Mouse (Mus musculus): ENCODE measurements at regions not wholly inside any gene's neighbourhood (a gene's known extent, or its start where the extent isn't known, plus 50 kb on each side); places are given as distances from the start of the nearest gene placed in this dataset.
A peak's percentile ranks its signal among the peaks of the same experiment; 100 is the strongest.

GRCm38 (mm10) chr16:55636667-55637450 lies 201.8 kb downstream of the Nfkbiz start:
- DNase-seq: peak; percentile 57 to 58

GRCm38 (mm10) chr16:55636224-55636623 lies 202.5 kb downstream of the Nfkbiz start:
- no peak for DNase-seq

- no peak for DNase-seq
These were observed 204.0 kb downstream of the Nfkbiz start for GRCm38 (mm10) chr16:55634691-55635090.

- DNase-seq: no peak
These were observed 206.5 kb downstream of the Nfkbiz start for GRCm38 (mm10) chr16:55632220-55632619.

GRCm38 (mm10) chr16:55631637-55632036 lies 207.1 kb downstream of the Nfkbiz start:
- DNase-seq: no peak

- no peak for DNase-seq
These were observed 207.7 kb downstream of the Nfkbiz start for GRCm38 (mm10) chr16:55631048-55631447.

- DNase-seq: no peak
These were observed 211.2 kb downstream of the Nfkbiz start for GRCm38 (mm10) chr16:55627531-55627930.

GRCm38 (mm10) chr16:55623422-55623821 lies 215.3 kb downstream of the Nfkbiz start:
- DNase-seq: no peak

GRCm38 (mm10) chr16:55619731-55620130 lies 219.0 kb downstream of the Nfkbiz start:
- no peak for DNase-seq

GRCm38 (mm10) chr16:55617958-55618357 lies 220.7 kb downstream of the Nfkbiz start:
- DNase-seq: no peak

GRCm38 (mm10) chr16:55617506-55617905 lies 221.2 kb downstream of the Nfkbiz start:
- peak in 1 of 2 experiments; percentile 24 for DNase-seq

GRCm38 (mm10) chr16:55616408-55617120 lies 222.1 kb downstream of the Nfkbiz start:
- no peak for DNase-seq

- peak; percentile 47 to 49 for DNase-seq
These were observed 225.8 kb downstream of the Nfkbiz start for GRCm38 (mm10) chr16:55612873-55613272.

- no peak for DNase-seq
These were observed 226.7 kb downstream of the Nfkbiz start for GRCm38 (mm10) chr16:55612001-55612400.

GRCm38 (mm10) chr16:55611172-55611571 lies 227.5 kb downstream of the Nfkbiz start:
- no peak for DNase-seq

- peak; percentile 12 to 13 for DNase-seq
These were observed 230.3 kb downstream of the Nfkbiz start for GRCm38 (mm10) chr16:55608361-55608760.

GRCm38 (mm10) chr16:55606447-55607239 lies 232.1 kb downstream of the Nfkbiz start:
- peak in 1 of 2 experiments; percentile 25 for DNase-seq

GRCm38 (mm10) chr16:55603611-55604010 lies 235.1 kb downstream of the Nfkbiz start:
- peak in 1 of 2 experiments; percentile 19 for DNase-seq

- DNase-seq: no peak
These were observed 249.2 kb downstream of the Nfkbiz start for GRCm38 (mm10) chr16:55589382-55589956.

GRCm38 (mm10) chr16:55587138-55587537 lies 251.6 kb downstream of the Nfkbiz start:
- no peak for DNase-seq

GRCm38 (mm10) chr16:55582906-55583305 lies 255.8 kb downstream of the Nfkbiz start:
- DNase-seq: no peak

- DNase-seq: peak; percentile 48 to 69
These were observed 256.7 kb downstream of the Nfkbiz start for GRCm38 (mm10) chr16:55582029-55582428.

GRCm38 (mm10) chr16:55580827-55581226 lies 257.9 kb downstream of the Nfkbiz start:
- DNase-seq: no peak

Data from kidney, postnatal 36 days (tissue).